ENCODE assay signal across 26 mouse cellular contexts in the genomic region with DNA sequence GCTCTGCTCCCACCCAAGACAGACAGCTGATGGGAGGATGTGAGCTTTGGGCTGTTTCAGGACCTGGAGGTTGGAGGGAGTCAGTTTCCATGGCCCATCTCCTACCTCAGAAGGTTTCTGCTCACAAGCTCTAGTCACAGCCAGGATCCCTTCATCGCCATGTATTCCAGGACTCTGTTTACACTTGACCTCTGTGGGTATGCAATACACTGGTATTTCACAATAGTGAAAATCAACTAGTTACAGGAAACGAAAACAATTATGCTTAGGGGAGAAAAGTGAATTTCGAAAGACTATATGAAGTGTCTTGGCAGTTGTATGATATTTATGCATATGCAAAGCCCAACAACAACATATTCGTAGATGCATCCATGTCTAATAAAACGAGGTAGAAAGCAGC.
DNase-seq lines count a peak whose midpoint lies in the region; ATAC-seq and TF ChIP-seq lines count a peak whose summit lies in the region.
"Had no signal": no experiment of that assay in that cellular context is flagged by ENCODE, and none has a peak within 500 bp of the region (broad histone marks: within the 10 kb centered on the region; RNA-seq: fewer than 3 reads in every experiment).

No protein-coding gene starts in this region.

- no peaks in the 10 kb centered on the region for H3K36me3 ChIP-seq in heart, embryonic 10.5 days
- no peaks in the 10 kb centered on the region for H3K36me3 ChIP-seq in lung, embryonic 14.5 days (ENCODE audit: insufficient read depth)
- H3K36me3 ChIP-seq in lung, embryonic 16.5 days (ENCODE audit: control insufficient read depth, insufficient read depth, low read length), result no peaks in the 10 kb centered on the region
- H3K36me3 ChIP-seq: embryonic facial prominence, embryonic 10.5 days; embryonic facial prominence, embryonic 12.5 days; forebrain, embryonic 15.5 days; G1E had no signal

- no peak overlapping the region for H3K4me2 ChIP-seq in lung, embryonic 14.5 days
- H3K4me2 ChIP-seq in lung, embryonic 16.5 days (ENCODE audit: low read depth, low read length), result no peak overlapping the region
- H3K4me2 ChIP-seq: embryonic facial prominence, embryonic 12.5 days; forebrain, embryonic 13.5 days; forebrain, embryonic 15.5 days had no signal

- TF ChIP-seq CTCF in lung, embryonic 14.5 days (IDR thresholded peaks at IDR 0.05; ENCODE audit: low read depth), result no peak

- ATAC-seq in lung, embryonic 14.5 days (ENCODE audit: insufficient read depth), result no peak
- peak; percentile 77 for ATAC-seq in lung, embryonic 16.5 days (ENCODE audit: low read depth)
- ATAC-seq: activated CD4-positive, CD25-positive, alpha-beta regulatory T cell, adult 4 months; CD4-positive, CD25-positive, alpha-beta regulatory T cell, adult 4 months; forebrain, embryonic 13.5 days; forebrain, embryonic 15.5 days; Patski had no signal

- 86% methylated on average over 5 of the region's 5 CpGs for WGBS in heart, embryonic 10.5 days
- 70% methylated on average over 5 of the region's 5 CpGs for WGBS in lung, embryonic 14.5 days
- 55% methylated on average over 5 of the region's 5 CpGs for WGBS in lung, embryonic 16.5 days

- no peaks in the 10 kb centered on the region for H3K9me3 ChIP-seq in heart, embryonic 10.5 days
- no peaks in the 10 kb centered on the region for H3K9me3 ChIP-seq in lung, embryonic 14.5 days (ENCODE audit: low read depth, low read length)
- H3K9me3 ChIP-seq in lung, embryonic 16.5 days (ENCODE audit: control insufficient read depth, low read length), result no peaks in the 10 kb centered on the region
- H3K9me3 ChIP-seq: embryonic facial prominence, embryonic 10.5 days; embryonic facial prominence, embryonic 12.5 days; forebrain, embryonic 13.5 days; forebrain, embryonic 15.5 days; G1E had no signal

- no peaks in the 10 kb centered on the region for H3K4me1 ChIP-seq in heart, embryonic 10.5 days
- no peaks in the 10 kb centered on the region for H3K4me1 ChIP-seq in lung, embryonic 14.5 days (ENCODE audit: insufficient read depth)
- H3K4me1 ChIP-seq in lung, embryonic 16.5 days (replicated peaks; ENCODE audit: control insufficient read depth, insufficient read depth, low read length), result no peaks in the 10 kb centered on the region
- H3K4me1 ChIP-seq: embryonic facial prominence, embryonic 10.5 days; embryonic facial prominence, embryonic 12.5 days; forebrain, embryonic 15.5 days had no signal

- no peak overlapping the region for H3K9ac ChIP-seq in lung, embryonic 14.5 days
- no peak overlapping the region for H3K9ac ChIP-seq in lung, embryonic 16.5 days (ENCODE audit: low read length)
- H3K9ac ChIP-seq: embryonic facial prominence, embryonic 12.5 days; forebrain, embryonic 13.5 days; forebrain, embryonic 15.5 days had no signal

- no peak overlapping the region for H3K27ac ChIP-seq in heart, embryonic 10.5 days
- no peak overlapping the region for H3K27ac ChIP-seq in lung, embryonic 14.5 days (ENCODE audit: low read depth)
- no peak overlapping the region; the same call in 1 of the 2 replicates for H3K27ac ChIP-seq in lung, embryonic 16.5 days (ENCODE audit: low read length)
- H3K27ac ChIP-seq: embryonic facial prominence, embryonic 10.5 days; embryonic facial prominence, embryonic 12.5 days; forebrain, embryonic 13.5 days; forebrain, embryonic 15.5 days had no signal

- H3K27me3 ChIP-seq in heart, embryonic 10.5 days (ENCODE audit: insufficient read depth, poor library complexity, severe bottlenecking), result no peaks in the 10 kb centered on the region
- H3K27me3 ChIP-seq in lung, embryonic 14.5 days (ENCODE audit: insufficient read depth, low read length), result no peaks in the 10 kb centered on the region
- H3K27me3 ChIP-seq in lung, embryonic 16.5 days (ENCODE audit: control insufficient read depth, insufficient read depth, low read depth, low read length), result no peaks in the 10 kb centered on the region
- H3K27me3 ChIP-seq: CH12.LX; embryonic facial prominence, embryonic 12.5 days; forebrain, embryonic 13.5 days; forebrain, embryonic 15.5 days; Patski had no signal

- H3K4me3 ChIP-seq in heart, embryonic 10.5 days, result no peak overlapping the region
- no peak overlapping the region for H3K4me3 ChIP-seq in lung, embryonic 14.5 days (ENCODE audit: low read depth, low read length)
- H3K4me3 ChIP-seq in lung, embryonic 16.5 days (ENCODE audit: low read length), result no peak overlapping the region
- H3K4me3 ChIP-seq: embryonic facial prominence, embryonic 10.5 days; embryonic facial prominence, embryonic 12.5 days; forebrain, embryonic 13.5 days; forebrain, embryonic 15.5 days had no signal

- DNase-seq in heart, adult 11 months, result peak; percentile 50
- no peak for DNase-seq in heart, embryonic 10.5 days (ENCODE audit: low spot score)
- DNase-seq in lung, embryonic 14.5 days, result peak; percentile 29
- DNase-seq in lung, postnatal 36 days, result no peak
- no peak for DNase-seq in lung, postnatal 4 days
- DNase-seq in adipocyte (ENCODE audit: low spot score), result peak; percentile 29
- no peak for DNase-seq in ovary, adult 18-20 months (ENCODE audit: low spot score)
- DNase-seq: adrenal gland, adult 2 months; adrenal gland, postnatal 10 days; adrenal gland, postnatal 25 days; B cell, adult 2 months; cerebellum, adult 11 months; cerebellum, adult 2 months; cerebellum, adult 9-10 months; cerebellum, postnatal 10 days; cerebellum, postnatal 25 days had no signal

Comparison
In these comparisons a context has a peak if more than half of its experiments do, and no peak if none do; other contexts are left out.
1. DNase-seq: peak in heart, adult 11 months (single experiment), lung, embryonic 14.5 days (single experiment) and adipocyte (single experiment); none in heart, embryonic 10.5 days (single experiment), lung, postnatal 36 days (single experiment), lung, postnatal 4 days (0 of 2) and ovary, adult 18-20 months (single experiment).